Mouse (Mus musculus): ENCODE measurements at regions not wholly inside any gene's neighbourhood (a gene's known extent, or its start where the extent isn't known, plus 50 kb on each side); places are given as distances from the start of the nearest gene placed in this dataset.

DNA sequence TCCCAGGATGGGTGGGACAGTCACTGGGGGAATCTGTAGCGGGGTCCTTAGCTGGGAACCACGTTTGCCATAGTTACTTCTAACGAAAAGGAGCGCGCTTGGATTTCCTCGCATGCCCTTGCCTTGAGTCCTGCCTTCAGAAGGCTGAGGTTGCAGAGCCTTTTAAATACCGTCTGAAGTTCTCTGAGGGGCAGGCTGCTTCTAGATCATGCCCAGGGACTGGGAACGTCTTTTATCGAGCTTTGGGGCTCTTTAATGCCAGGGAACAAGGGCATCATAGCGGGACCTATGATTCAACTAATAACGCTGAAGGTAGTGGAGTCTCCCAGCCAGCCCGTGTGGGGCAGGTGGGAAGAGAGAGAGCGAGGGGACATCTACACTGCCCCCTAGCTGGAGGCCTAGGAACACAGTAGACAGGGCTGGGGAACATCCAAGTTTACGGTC lies 369.1 kb downstream of the Vrk1 start:
- no peak for ATAC-seq (ENCODE audit: insufficient number of reproducible peaks, low FRiP score, low TSS enrichment)

GRCm38 (mm10) chr12:106379779-106380178 lies 369.8 kb downstream of the Vrk1 start:
- ATAC-seq (ENCODE audit: insufficient number of reproducible peaks, low FRiP score, low TSS enrichment), result no peak

DNA sequence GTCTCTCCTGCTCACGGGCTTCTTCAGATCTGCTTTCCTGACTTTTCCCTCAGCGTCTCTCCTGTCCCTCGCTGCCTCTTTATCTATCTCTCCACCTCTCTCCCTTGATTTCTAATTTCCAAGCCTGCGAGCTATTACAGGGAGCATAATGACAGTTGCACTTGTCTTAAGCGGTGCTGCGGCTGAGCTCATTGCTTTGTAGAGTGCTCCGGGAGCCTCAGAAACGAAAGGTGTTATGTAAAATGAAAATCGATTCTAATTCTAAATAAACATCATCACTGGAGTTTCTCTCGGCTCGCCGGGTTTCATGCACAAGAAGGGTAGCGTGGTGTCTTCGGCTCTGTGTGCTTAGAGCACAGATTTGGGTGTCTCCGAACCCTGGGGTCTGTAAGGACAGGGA lies 371.8 kb downstream of the Vrk1 start:
- no peak for ATAC-seq (ENCODE audit: insufficient number of reproducible peaks, low FRiP score, low TSS enrichment)

GRCm38 (mm10) chr12:106389214-106389613 lies 379.2 kb downstream of the Vrk1 start:
- ATAC-seq (ENCODE audit: insufficient number of reproducible peaks, low FRiP score, low TSS enrichment), result no peak

- no peak for ATAC-seq (ENCODE audit: insufficient number of reproducible peaks, low FRiP score, low TSS enrichment)
Observed at GRCm38 (mm10) chr12:106392316-106392715, 382.3 kb downstream of the Vrk1 start.

GRCm38 (mm10) chr12:106399085-106399484 lies 389.1 kb downstream of the Vrk1 start:
- no peak for ATAC-seq (ENCODE audit: insufficient number of reproducible peaks, low FRiP score, low TSS enrichment)

DNA sequence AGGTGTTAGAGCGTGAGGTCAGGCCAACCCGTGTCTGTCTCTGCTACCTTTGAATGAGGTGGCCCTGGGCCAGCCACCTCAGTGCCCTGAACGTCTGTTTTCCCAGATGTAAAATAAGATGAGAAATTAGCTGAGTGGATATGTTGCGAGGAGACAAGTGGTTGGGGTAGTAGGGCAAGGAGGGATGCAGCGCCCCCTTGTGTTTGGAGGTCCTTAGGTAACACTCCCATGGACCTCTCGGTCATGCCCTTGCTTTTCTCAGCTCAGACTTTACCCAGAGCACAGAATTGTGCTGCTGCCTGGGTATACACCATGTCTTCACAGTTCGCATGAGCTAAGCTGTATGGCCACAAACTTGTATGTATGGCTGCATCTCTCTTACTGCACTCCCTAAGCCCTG lies 401.0 kb downstream of the Vrk1 start:
- no peak for ATAC-seq (ENCODE audit: insufficient number of reproducible peaks, low FRiP score, low TSS enrichment)

DNA sequence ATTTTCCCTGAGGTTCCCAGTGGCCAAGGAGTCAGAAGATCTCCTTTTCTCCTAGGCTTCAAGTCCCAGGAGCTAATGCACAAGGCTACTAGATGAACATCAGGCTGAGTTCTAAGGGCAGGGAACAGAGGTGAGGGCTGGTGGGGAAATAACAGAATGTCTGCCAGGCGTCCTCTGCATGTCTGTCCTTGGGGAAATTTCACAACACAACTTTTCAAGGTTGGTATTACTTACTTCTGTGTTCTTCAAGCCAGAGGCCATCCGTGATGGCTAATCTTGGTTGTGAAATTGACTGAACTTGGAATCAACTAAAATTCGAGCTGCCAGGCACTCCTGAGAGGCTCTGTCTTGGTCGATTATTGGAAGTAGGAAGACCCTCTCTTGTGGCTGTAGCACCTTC lies 416.6 kb downstream of the Vrk1 start:
- no peak for ATAC-seq (ENCODE audit: insufficient number of reproducible peaks, low FRiP score, low TSS enrichment)

DNA sequence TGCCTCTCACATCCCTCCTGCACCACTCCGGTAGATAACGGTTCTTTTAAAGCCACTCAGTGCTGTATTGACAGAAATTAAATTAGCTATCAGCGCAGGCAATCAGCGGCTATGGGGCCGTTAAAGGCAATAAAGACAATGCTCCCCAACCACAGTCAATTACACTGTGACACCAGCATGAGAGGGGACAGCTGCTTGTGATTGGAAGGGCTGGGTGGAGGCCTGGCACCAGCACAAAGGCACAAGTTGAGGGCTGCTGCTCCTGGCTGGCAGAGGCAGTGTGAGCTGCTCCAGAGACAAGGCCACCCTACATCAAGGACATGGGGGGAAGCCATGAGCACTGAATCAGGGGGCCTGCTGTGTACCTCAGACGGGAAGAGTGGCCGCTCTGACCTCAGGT lies 420.0 kb downstream of the Vrk1 start:
- ATAC-seq (ENCODE audit: insufficient number of reproducible peaks, low FRiP score, low TSS enrichment), result no peak

DNA sequence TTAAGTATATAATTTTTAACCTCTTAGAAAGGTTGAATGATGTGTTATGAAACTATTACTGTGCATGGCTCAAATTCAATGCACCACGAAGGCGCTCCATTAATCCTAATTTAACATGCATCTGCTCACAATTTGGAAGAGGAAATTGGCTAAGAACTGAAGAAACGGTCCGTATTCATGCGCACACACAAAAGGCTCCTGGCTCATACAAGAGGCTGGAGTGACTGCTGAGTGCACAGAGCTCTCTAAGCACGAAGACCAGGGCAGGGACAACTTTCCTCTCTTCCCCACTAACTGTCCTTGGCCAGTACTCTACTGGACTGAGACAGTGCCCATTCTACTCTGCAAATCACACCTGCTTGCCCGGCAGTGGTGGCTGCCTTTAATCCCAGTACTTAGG lies 435.1 kb downstream of the Vrk1 start:
- no peak for ATAC-seq (ENCODE audit: insufficient number of reproducible peaks, low FRiP score, low TSS enrichment)

GRCm38 (mm10) chr12:106445976-106446375 lies 435.9 kb downstream of the Vrk1 start:
- ATAC-seq (ENCODE audit: insufficient number of reproducible peaks, low FRiP score, low TSS enrichment), result no peak

- ATAC-seq (ENCODE audit: insufficient number of reproducible peaks, low FRiP score, low TSS enrichment), result no peak
Observed at GRCm38 (mm10) chr12:106446876-106447532, 437.0 kb downstream of the Vrk1 start.

GRCm38 (mm10) chr12:106448551-106448950 lies 438.5 kb downstream of the Vrk1 start:
- no peak for ATAC-seq (ENCODE audit: insufficient number of reproducible peaks, low FRiP score, low TSS enrichment)

- no peak for ATAC-seq (ENCODE audit: insufficient number of reproducible peaks, low FRiP score, low TSS enrichment)
Observed at GRCm38 (mm10) chr12:106453491-106453890, 443.5 kb downstream of the Vrk1 start.

DNA sequence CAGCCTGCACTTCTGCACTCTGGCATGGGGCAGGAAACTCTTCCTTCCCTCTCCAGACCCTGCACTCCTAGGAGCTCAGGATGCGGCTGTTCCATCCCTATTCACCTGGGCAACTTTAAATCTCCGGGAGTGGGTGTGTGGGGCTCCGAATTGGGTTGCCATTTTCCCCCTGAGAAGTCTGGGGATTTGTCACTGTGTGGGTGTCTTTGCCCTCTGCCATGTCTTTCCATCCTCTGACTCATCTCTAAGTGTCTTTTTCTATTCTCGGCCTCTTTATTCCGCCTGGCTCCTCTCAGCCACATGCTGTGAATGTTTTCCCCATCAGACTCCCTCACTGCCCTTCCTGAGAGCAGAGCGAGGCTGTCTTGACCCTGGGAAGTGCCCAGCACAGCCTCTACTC lies 448.2 kb downstream of the Vrk1 start:
- no peak for ATAC-seq (ENCODE audit: insufficient number of reproducible peaks, low FRiP score, low TSS enrichment)

DNA sequence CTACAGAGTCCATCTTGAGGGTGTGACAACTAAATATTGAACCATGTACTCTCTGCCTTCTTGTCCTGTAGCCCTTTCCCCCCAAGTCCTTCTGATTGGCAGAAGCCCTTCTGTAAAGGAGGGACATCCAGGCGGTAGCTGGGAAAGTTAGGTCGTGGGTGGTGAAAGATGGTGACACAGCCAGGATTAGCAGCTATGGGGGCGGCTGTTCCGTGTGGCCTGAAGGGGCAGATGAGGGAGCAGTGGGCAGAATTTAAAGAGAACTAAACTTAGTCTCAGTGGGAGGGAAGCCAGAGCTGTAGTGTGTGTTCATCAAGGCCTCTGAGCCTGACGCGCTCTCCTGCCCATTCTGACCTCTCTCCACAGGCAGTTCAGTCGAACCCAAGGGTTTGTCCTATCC lies 450.6 kb downstream of the Vrk1 start:
- no peak for ATAC-seq (ENCODE audit: insufficient number of reproducible peaks, low FRiP score, low TSS enrichment)

DNA sequence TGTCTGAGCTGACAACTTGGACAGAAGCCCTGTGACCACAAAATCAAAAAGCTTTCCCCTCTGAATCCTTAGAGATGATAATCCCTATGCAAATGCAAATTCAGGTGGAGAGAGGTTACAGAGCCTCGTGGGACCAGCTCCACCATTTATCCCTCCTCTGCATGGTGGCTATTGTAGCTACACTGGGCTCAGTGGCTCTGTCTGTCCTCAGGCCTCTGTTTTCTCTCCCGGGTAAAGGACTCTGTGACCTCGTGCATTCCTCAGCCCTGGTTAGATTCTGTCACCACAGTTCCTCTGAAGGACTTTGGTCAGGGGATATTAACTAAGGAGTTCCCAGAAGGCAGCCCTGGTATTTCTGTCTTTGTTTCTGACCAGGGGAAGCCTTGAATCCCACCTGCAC lies 452.3 kb downstream of the Vrk1 start:
- ATAC-seq (ENCODE audit: insufficient number of reproducible peaks, low FRiP score, low TSS enrichment), result no peak

DNA sequence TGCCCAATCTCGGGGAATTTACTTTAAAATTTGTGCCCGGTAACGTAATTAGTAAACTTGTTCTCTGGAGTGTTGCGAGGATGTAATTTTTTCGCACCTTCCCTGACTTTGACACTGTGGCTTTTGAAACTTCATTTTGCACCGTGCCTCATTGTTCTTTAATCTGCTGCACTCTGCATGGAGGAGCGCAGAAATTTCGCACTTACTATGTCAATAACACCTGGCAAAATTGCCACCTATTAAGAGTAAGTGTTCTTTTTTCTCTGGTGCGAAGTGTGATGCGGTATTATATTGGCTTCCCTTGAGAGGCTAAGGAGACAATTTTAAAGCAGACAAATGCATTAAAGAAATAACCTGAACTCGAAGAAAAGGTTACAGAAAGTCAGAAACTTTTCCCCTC lies 454.7 kb downstream of the Vrk1 start:
- no peak for ATAC-seq (ENCODE audit: insufficient number of reproducible peaks, low FRiP score, low TSS enrichment)

GRCm38 (mm10) chr12:106468173-106468860 lies 458.3 kb downstream of the Vrk1 start:
- ATAC-seq (ENCODE audit: insufficient number of reproducible peaks, low FRiP score, low TSS enrichment), result no peak

DNA sequence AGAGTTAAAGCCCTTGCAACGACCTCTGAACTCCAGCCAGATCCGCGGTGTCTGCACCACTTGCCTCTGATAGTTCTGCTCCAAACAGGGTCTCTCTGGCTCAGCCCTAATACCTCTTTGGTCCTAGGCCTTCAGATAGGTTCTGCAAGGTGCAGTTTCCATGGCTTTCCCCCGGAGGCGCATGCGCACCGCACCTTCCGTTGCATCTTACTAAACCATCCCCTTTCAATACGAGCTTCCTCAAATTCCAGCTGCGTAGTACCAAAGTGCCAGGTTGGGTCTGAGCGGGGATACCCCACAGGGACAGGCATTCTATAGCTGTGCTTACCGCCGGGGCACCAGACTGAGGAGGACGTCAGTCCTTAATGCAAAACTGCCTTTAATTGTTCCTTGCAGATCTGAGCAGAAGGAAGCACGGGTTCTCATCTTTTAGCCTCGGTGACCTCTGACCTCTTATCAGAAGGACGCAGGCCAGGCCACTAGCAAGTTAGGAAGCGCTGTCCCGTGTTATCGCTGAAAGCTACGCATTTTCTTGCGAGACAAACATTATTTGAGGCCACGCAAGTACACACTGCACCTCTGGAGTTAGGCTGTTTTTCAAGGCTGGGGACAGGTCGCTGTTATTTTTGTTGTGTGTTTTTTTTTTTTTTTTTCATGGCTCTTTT lies 464.6 kb downstream of the Vrk1 start:
- ATAC-seq (ENCODE audit: insufficient number of reproducible peaks, low FRiP score, low TSS enrichment), result no peak

- no peak for ATAC-seq (ENCODE audit: insufficient number of reproducible peaks, low FRiP score, low TSS enrichment)
Observed at GRCm38 (mm10) chr12:106475486-106476050, 465.5 kb downstream of the Vrk1 start.
